Mouse (Mus musculus) regulatory T cell (primary cell): ENCODE data around the gene Alpk1.

Experiments
- in situ Hi-C: fragments of 300-600 bp; cut with MboI, MseI; formaldehyde crosslinking; loops from one replicate; pipeline ENCODE4 v1.15.1; 2025; ENCODE audit warnings: high pct_unique_total_duplicates

Alpk1 gene

DNA sequence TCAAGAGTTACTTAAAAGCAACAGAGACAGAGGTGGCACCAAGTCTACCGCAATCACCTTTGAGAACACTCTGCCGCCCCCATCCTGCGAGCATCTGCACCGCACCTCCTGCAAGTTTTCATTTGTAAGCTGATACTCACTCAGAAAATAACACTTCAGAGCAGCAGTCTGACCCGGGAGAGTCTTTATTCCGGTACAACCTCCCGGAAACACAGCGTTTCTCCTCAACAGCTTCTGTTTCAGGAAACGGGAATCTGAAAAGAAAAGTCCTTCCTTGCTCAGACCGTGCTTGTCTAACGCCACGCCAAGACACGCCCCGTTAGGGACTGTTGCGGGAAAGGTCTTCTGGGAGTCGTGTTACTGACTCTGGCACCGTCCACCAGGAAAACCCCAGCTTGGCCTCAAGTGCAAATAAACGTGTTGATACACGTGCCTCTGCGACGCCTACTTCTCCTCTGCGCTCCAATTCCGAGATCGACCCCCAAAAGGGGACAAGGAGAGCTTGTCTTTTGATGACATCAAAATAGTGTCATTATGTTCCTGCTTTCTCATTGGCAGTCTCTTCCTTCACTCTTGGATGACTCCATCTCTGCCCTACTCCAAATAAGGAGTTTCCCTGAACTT lies at the start of gene Alpk1:
Gene Alpk1 (minus strand): TSS at position 507 of the 624 bp plus-strand sequence.
- in situ Hi-C loops, result no loop called here

DNA sequence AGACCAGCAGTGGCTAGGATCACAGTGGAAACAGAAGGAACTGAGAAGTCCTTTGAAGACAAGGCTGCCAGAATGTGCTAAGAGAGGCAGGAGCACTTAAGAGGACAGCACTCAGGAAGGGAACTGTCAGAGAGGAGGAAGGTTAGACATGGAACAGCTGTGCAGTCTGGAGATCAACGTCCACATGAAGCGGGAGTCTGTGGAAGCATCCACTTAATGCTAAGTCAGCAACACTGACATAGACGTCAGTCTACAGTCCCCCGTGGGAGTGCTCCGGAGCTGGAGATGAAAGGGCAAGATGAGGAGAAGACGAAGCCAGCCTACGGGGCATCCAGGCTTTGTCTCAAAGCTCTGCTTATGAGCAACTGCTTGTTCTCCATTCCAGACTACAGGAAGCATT lies 46.8 kb upstream of the Alpk1 start:
- in situ Hi-C loops, result no loop called here

DNA sequence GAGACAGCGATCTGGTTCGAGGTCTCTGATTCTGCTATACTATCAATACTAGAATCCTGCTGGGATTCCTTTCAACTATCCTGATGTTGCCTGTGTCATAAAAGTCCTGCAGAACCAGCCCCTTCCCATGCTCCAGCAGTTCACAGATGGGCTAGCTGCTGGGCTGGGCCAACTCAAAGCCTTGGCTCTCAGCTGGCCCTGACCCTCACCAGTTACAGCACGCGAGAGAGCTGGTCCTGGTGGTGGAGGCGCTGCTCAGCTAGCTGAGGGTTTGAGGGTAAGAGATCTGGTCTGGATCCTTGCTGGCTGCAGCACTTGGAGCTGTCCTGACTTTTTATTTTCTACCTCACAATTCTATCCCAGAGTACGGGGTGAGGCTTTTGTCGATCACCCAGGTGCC lies 46.2 kb upstream of the Alpk1 start:
- in situ Hi-C loops, result no loop called here

DNA sequence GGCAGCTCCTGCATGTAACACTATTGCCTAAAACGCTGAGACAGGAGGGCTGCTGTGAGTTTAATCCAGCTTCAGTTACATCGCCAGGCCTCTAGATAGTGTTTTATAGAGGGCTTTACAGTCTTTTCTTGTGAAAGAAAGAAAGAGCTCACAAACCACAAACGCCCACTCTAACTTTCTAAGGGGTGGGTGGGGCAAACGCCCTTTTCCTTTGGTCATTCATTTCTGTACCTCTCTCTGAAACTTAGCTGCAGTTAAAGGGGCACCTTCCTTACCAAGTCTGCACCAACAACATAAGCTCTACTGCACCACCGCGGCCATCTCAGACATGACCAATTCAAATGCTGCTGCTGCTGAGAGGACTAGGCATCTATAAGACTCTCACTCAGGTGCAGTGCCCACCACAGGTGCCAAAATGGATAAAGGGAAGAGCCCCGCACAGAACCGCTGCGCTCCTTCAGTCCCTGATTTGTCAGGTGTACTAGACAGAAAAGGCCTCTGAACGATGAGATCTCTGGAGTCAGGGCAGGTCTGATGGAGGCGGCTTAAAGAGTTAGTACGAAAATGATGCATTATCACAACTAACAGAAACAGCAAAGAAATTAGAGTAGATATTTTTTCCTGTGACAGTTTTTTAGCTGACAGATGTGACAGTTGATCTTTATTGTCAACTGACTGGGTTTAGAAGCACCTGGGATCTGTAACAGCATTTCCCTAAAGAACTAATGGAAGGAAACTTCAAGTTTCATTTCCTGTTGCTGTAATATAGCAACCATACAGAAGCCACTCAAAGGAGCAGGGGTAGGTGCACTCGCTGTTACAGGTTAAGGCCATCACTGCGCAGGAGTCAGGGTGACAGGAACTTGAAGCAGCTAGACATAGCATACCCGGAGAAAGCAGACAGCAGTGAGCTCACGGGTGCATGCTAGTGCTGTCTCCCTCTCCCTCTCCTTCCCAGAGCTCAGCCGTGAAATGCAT lies 43.8 kb upstream of the Alpk1 start:
- in situ Hi-C loops, result no loop called here

DNA sequence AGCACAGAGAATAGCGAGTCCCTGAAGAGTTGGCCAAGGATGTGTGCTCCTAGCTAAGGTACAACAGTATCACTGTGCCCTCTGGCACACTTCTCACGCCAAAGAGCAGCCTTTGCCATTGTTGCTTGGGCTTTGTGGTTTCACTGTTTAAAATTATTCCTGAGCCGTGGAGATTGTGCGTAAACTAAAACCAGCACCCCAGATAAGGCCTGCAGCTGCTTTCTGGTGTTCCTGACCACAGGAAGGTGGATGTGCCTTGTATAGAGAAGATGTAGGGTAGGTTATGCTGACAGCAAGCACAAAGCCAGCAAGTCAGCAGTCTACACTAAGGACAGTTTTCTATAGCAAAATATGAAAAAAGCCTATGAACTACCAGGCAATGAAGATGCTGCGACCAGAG lies 40.9 kb upstream of the Alpk1 start:
- in situ Hi-C loops, result no loop called here

DNA sequence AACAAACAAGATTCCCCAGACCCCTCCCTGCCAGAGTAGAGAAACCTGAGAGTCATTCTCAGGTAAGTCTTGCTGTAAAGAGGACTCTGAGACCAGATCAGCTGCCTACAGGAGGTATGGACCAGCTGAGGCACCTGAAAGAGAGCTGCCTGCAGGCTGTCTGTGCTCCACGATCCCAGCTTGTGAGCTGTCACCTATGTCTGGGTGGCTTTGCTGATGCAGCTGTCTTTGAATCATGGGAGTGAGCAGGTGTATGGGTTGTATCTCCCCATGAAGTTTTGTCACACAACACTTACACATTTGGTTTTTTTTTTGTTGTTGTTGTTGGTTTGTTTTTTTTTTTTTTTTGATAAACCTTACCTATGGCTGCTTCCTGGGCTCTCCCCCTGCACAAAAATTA lies 40.1 kb upstream of the Alpk1 start:
- in situ Hi-C loops, result no loop called here

DNA sequence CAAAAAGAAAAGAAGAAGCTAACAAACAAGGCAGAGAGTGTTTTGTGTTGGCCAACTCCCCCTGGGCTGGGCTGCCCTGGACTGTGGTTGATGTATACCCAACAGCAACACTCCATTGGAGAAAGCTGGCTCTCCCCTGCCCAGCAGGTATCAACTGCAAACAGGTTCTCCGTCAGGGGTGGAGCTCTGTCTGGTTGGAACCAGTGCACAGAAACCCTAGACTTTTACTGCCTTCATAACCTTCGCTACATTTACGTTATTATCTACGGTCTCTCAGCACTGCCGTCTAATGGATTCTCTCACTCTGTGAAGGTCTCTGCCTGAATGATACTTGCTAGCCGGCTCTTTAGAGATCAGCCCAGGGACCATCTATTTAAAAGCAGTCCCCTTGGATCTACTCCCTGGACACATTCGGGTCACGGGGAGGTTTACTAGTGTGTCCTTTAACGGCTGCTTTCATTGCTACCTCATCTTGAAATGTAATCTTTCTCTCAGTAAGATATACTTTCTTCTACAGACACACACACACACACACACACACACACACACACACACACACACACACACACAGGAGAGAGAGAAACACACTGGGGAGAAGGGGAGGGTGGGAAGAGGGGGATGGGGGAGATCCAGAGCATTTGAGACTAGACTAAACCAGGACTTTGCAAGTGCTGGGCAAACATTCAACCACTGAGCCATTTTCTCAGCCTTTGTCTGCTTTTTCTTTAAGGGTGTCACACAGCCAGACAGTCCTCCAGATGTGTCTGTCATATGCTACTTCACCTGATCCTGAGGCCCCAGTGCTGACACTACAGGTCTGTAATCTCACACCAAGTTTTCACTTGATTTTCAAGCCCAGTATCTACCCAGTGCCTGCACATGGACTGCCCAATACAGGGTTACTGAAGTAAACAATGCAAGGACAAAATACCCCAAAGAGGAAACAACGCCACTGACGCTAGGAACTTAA lies 38.7 kb upstream of the Alpk1 start:
- in situ Hi-C loops, result no loop called here

DNA sequence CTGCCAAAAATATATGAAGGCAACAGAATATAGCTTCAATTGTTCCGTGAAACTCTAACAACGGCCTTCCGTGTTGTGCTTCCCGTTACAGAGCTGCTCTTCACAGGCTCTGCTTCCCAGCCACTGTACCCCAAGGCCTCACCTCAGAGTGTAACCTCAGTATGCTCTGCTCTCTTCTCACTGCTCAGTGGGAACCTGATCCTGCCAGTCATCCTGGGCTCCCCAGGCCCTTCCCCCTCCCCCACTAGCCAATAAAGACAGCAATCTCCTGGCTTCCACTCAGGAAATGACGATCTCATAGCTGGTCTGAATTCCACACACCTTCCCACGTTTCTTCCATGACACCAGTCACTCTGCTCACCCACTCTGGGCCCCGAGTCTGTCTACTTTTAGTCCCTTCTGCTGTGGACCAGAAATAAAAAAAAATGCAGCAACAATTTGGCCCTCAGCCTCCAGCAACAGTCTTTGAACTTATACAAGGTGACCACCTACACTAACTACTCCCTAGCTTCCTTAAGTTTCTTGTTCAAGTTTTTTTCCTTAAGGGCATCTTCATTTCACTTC lies 36.9 kb upstream of the Alpk1 start:
- in situ Hi-C loops, result no loop called here

DNA sequence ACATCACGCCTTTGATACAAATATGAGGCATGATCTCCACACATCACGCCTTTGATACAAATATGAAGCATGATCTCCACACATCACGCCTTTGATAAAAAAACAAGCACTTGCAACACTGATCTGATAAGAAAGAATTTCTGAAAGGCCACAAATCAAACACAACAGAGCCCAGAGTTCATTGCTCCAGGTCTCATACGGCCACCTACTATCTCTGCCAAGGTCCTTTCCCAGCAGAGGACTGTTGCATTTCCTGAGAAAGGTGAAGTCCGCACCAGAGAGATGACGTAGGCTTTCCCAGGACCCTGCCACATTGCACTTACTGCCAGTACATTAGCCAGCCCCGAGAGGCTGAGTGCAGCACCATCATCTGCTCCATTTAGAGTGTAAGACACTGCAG lies 28.8 kb upstream of the Alpk1 start:
- in situ Hi-C loops, result no loop called here

DNA sequence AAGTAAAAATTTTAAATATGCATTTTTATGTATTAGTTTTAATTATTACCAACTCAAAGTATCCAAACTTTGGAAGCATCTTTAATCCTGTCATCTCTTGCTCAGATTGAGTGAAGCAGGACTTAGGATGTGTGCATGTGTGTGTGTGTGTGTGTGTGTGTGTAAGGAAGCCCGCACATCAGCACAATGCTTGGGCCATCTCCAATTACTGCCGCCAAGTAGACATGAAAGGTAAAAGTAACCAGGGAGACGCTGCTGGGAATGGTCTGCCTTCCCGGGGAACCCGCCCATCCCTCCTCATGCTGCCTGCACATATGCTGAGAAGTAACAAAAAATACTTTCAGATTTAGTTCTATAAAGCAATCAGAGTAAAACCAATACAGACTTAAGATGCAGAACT lies 27.5 kb upstream of the Alpk1 start:
- in situ Hi-C loops, result no loop called here

DNA sequence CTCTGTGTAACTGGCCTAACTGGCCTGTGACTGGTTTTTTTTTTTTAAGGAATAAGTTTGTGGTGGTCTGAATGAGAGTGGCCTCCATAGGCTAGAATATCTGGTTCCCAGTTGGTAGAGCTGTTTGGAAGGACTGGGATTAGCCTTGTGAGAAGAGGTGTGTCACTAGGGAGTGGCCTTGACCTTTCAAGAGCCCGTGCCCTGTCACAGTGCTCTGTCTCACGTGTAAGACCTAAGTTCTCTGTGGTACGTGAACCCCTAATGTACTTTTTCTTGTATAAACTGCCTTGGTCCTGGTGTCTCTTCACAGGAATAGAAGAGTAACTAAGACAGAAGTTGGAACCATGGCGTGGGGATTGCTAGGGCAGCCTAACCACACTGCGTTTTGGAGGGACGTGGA lies 25.7 kb upstream of the Alpk1 start:
- in situ Hi-C loops, result no loop called here

DNA sequence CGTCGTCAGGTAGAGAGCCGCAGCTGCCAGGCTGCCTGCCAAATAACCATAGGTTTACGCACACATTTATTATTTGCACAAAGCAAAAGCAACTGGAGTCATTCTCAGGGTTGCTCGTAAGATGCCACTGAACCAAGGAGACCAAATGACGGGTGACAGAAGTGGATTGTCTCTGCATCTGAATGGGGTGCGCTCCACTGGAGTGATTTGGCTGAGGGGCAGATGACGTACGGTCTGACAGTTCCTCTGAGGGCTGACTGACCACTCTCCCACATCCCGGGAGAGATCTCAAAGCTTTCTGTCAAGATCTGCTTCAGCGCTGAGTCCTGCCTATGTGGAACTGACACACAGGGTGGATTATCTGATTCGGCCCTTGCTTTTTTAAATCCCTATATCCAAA lies 24.7 kb upstream of the Alpk1 start:
- in situ Hi-C loops, result no loop called here

DNA sequence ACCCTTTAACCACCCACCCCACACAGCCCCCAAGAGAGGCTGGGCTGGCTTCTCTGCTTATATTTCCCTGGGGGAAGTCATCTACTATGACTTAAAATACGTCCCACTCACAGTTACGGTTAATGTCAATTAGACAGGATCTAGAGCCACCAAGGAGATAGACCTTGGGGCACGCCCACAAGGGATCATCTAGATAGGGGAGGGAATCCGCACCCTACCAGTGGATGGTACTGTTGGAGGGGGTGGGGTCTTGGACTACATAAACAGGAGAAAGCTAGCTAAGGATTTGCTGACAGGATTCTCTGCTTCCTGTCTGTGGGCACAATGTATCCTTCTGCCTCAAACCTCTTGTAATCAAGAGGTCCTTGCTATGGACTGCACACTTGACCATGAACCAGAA lies 24.1 kb upstream of the Alpk1 start:
- in situ Hi-C loops, result no loop called here

DNA sequence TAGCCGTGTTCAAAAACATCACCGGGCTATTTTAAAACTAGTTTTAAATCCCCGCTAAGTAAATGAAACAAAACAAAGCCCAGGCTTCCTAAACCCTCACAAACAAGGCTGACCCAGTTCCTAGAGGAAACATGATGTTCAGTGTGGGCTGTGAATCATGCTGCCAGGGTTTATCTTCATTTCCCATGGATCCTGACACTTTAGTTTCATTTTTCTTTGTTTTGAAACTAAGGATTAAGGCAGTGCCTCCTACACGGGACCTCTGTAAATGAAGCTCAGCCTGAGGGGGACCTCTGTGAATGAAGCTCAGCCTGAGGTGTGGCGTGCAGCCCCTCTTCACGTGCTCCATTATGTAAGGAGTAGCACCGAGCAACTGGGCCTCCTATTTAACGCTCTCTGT lies 22.5 kb upstream of the Alpk1 start:
- in situ Hi-C loops, result no loop called here

DNA sequence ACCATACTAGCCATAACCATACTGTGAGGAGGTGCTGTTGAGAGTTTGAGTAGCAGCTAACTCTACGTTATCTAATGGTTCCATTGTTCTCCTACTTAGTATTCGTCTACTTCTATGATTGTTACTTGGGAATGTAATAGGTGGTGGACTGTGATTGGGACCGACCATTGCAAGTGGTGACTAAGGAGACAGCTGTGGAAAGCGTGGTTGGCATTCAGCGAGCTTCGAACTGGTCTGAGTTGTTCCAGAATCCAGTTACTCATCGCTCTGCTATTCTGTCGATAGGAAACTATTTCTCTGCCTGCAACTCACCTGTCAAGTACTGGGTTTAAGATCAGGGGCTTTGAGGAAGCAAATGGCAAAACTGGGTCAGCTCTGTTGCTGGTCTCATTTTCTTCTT lies 20.8 kb upstream of the Alpk1 start:
- in situ Hi-C loops, result no loop called here

DNA sequence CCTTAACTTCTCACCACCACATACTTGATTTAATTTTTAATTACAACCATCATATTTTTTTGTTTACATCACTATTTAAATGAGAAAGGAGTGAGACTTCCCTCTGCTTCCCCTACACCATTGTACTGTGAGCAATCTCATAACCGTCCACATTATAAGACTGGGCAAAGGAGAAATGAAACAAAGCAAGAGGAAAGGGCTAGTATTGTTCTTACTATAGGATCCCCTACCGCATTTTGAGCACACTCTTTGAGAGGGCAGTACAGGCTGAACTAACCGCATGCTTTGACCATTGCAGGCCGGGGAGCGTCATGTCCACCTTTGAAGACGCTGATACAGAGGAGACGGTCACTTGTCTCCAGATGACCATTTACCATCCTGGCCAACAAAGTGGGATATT lies 15.9 kb upstream of the Alpk1 start:
- in situ Hi-C loops, result no loop called here

DNA sequence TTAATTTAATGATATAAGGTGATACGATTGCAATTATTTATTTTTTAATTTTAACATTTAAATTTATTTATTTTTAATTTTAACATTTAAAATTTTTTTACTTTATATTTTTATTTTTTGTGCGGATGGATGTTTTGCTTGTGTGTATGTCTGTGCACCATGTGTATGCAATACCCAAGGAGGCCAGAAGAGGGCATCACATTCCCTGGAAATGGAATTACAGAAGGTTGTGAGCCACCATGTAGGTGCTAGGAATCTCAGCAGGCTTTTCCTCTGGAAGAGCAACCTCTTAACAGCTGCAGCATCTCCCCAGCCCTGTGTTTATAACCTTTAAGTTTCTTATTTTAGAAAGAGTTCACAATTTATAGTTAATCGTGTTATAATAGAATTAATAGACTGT lies 15.4 kb upstream of the Alpk1 start:
- in situ Hi-C loops, result no loop called here

DNA sequence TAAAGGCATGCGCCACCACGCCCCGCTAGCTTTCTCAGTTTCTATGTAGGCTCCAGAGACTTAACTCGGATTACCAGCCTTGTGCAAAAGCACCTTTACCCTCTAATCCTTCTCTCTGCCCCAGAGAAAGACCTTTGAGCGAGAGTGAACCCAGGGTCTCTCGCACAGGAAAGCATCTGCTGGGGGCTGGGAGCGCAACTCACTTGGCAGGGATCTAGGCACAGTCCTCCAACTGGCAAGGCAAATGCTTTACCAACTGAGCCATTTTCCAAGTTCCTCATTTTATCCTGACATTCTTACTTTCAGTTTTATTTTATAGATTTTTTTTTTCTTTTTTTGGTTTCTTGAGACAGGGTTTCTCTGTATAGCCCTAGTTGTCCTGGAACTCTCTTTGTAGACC lies 12.7 kb upstream of the Alpk1 start:
- in situ Hi-C loops, result no loop called here

DNA sequence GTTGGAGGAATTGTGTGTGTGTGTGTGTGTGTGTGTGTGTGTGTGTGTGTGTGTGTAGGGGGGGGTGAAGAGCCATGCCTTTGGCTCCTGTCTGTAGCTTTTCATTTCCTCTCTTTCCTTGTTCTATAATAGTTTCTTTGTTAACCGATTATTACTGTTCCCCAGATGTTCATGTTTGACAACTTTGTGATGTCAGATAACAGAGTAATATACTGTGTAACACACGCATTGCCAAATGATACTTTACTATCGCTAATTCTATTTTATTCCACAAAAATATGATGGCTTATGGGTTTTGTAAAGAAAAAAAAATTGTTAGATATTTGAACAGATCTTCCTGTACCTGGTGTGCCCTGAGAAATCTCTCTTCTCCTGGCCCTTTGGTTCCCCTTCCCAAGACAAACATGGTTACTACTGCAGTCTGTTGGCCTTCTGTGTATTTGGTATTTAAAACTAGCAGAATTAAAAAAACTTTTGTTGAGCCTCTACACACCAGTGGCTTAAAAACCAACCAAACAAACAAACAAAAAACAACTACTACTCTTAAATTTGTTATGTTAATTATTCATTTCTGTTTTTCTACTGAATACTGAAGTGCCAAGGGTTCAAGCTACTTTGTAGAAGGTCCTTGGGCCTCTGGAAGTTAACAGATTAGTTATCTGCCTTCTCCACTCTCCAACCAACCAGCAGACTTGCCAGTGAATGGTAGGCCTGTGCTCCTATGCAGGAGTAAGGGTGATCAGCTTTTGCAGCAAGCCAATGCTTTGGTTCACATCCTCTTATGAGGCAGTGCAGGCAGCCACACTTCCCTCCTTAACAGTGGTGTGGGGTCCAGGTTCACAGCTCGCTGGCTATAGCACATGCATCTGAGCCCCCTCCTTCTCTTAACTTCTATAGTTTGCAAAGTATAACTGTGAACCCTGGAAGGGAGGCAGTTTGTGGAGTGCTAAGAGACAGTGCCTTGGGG lies 11.6 kb upstream of the Alpk1 start:
- in situ Hi-C loops, result no loop called here

DNA sequence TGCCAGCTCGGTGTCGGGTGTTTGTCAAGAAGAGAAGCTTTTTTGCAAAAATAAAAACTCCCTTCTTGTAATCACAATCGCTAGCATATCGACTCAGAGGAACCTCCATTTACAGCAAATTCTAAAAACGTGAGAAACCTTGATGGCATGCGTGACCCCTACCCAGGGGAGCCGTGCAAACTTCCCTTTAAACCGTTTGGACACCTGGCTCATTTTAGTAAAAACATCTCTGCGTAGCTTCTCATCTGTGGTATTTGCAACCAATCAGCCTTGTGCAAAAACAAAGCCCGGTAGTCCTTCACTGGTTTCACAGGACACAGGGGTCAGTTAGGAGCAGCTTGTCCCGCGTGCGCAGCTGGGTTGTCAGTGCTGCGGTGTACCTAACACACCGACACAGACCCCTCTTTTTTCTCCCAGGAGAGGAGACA lies 10.7 kb upstream of the Alpk1 start:
- in situ Hi-C loops, result no loop called here
